Mouse (Mus musculus) ovary, postnatal 10 days (tissue): Measurements from ENCODE around the gene Tmie.
"Not testable (repeated sequence)": the region's sequence is repeated elsewhere in the genome, so short reads cannot be mapped to it uniquely, and the experiment has no call there.

Source experiments
- DNase-seq: peaks from one replicate; pipeline ENCODE4 v3.0.0; 2022; ENCODE audit warnings: low spot score

Tmie gene

DNA sequence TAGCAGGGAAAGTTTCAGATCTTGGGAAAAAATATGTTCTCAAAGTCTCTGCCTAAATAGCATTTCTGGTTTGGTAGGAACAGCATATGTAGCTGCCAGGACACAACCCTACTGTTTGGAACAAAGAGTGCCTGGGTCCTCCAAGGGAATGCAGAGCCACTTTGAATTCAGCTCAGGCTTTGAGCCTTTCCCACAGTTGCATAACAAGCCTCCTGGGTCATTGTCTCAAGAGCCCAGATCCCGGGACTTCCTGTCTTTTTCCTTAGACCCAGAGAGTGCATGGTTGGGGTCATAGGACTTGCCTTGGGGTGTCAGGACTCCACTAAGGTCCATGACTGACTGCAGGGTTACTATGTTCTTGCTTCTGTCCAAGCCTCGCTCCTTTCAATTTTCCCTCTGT lies 43.8 kb downstream of the Tmie start:
- no peak for DNase-seq

DNA sequence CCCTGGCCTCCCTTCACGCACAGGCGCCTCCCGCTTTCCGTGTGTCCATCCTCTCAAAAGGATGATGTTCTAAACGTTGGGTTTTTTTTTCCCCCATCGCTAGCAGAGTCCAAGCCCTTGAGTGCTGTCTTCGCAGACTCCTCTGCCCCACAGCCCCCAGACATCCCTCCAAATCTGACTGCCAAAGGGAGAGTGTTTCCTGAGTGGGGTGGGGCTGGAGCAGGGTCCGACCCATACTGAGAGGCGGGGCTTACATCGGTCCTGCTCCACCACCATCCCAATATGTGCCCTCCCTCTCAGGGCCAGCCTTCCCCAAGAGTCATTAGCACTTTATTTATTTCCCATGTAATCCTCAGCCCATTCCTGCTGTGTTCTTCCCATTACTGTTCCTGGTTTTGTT lies 45.0 kb downstream of the Tmie start:
- DNase-seq, result no peak

DNA sequence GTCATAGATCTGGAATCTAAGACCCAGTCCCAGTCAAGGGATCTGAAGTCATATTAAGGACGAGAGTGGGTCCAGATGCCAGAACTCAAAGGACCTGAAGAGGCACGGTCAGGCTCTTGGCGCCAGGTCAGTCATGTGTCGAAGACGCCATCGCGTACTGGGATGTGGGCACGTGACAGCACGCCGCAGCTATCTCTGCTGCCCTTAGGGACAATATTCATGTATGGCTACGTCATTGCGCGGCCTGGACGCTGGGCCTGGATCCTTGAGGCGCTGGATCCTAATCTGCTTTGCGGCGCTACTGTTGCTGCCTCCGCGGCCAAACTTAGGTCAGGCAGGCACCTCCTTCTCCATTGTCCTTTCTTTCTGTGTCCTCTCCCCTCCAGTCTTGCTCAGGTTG lies 45.5 kb downstream of the Tmie start, which contains the start of gene Prss45:
Gene Prss45, plus strand, starts transcription at position 178 of the 400 bp plus-strand sequence.
- no peak for DNase-seq

DNA sequence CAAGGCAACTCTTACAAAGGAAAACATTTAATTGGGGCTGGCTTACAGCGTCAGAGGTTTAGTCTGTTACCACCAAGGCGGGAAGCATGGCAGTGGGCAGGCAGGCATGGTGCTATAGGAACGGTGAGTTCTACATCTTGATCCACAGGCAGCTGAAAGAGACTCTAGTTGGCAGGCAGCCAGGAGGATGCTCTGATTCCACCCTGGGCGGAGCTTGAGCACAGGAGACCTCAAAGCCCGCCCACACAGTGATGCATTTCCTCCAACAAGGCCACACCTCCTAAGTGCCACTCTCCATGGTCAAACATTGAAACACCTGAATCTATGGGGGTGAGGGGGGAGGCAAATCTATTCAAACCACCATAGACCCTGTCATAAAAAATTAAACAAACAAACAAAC lies 46.9 kb downstream of the Tmie start:
- no peak for DNase-seq

DNA sequence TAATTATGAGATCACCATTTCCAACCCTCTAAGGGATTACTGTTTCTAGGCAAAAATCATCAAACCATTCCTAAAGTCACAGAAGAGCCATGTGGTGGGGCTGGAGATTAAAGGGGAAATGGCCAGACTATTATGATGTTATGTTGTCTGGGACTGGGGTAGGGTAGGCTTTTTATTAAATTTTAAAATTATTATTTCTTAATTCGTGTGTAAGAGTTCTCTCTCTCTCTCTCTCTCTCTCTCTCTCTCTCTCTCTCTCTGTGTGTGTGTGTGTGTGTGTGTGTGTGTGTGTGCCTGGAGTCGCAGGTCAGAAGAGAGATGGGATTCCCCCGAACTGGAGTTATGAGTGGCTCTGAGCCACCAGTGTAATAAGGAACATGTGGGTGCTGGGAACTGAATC lies 53.5 kb downstream of the Tmie start, which contains the start of gene Prss43:
Gene Prss43, plus strand, starts transcription at position 301 of the 400 bp plus-strand sequence.
- no peak for DNase-seq

DNA sequence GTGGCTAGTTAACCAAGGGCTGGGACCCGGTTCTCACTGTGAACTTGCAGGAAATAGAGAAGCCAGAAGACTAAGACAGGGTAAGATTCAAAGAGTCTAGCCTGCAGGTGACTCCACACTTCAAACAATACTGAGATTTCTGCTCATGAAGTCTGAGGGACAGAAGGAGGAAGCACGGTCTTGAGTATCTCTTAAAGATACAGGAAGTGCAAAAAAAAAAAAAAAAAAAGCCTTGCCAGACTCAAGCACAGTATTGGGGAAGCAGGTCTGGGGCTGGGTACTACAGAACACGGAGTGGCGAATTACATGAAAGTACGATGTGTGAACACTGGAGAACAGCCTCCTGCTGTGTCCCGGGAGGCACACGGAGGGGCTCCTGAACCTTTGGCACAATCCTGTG lies 54.1 kb downstream of the Tmie start:
- no peak for DNase-seq

DNA sequence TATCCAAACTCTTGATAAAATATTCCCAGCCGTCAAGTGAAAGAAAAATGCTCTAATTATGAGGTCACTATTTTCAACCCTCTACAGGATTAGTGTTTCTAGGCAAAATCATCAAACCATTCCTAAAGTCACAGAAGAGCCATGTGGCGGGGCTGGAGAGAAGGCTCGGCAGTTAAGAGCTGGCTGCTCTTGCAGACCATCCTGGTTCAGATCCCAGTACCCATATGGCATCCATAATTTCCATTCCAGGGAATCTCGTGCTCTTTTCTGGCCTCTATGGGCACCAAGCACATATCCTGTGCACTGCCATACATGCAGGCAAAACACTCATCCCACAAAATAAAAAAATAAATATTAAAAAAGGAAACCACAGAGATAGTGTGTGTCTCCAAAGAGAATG lies 54.5 kb downstream of the Tmie start:
- no peak for DNase-seq

DNA sequence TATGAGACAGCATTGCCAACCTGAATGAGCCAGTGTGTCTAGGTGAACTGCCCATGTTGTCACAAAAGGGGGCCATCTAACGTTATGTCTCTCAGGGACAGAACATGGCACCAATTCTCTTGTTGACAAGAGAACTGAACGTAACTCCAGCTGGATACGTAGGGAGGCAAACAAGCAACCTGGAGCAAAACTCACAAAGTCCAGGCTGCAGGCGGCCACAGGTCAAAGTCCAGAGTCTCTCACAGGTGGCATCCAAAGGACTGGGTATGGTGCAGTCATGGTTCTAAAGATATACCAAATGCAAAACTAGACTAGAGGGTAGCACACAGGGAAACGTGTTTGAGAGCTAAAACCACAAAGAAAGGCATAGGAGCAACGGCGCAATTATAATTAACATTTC lies 58.5 kb downstream of the Tmie start:
- DNase-seq, result no peak

DNA sequence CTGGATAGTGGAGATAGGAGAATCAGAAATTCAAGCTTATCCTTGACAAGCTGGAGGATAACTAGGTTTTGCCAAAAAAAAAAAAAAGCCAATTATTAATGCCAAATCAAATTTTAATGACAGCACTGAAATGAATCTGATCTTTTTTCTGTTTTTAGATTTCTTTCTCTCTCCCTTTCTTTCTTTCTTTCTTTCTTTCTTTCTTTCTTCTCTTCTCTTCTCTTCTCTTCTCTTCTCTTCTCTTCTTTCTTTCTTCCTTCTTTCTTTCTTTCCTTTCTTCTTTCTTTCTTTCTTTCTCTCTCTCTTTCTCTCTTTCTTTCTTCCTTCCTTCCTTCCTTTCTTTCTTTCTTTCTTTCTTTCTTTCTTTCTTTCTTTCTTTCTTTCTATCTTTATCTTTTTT lies 59.4 kb downstream of the Tmie start:
- DNase-seq, result not testable (repeated sequence)
